Mouse (Mus musculus): ENCODE measurements around the gene Gm6793.

Gene Gm6793

GRCm38 (mm10) chr8:112014936-112015335, at the start of gene Gm6793:
TSS of gene Gm6793 (minus strand) at chr8:112015036.
- DNase-seq (ENCODE audit: low read depth, low spot score), result no peak

GRCm38 (mm10) chr8:112061372-112061771, 46.5 kb upstream of the Gm6793 start:
- peak; percentile 27 for DNase-seq (ENCODE audit: low read depth, low spot score)

DNA sequence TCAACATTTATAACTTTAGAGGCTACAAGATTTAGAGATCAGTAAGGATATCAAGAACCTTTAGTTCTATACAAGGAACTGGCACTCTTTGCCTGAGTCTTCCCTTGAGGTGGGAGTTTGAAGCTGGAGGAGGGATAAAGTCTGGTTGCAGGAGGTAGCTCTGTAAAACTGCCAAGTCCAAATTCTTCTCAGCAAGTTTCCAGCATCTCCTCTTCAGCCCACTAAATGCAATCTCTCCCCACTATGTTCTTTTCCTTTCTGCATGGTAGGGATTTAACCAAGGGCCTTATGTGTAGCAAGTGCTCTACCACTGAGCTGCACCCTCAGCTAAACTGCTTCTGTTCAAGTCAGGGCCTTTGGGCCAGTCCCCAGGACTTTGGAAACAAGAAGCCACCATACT, 39.6 kb upstream of the Gm6793 start:
- DNase-seq (ENCODE audit: low read depth, low spot score), result no peak

GRCm38 (mm10) chr8:112051537-112051936, 36.7 kb upstream of the Gm6793 start:
- DNase-seq (ENCODE audit: low read depth, low spot score), result no peak

GRCm38 (mm10) chr8:112049984-112050383, 35.1 kb upstream of the Gm6793 start:
- no peak for DNase-seq (ENCODE audit: low read depth, low spot score)

- no peak for DNase-seq (ENCODE audit: low read depth, low spot score)
These were observed 33.5 kb upstream of the Gm6793 start for GRCm38 (mm10) chr8:112048293-112048692.

DNA sequence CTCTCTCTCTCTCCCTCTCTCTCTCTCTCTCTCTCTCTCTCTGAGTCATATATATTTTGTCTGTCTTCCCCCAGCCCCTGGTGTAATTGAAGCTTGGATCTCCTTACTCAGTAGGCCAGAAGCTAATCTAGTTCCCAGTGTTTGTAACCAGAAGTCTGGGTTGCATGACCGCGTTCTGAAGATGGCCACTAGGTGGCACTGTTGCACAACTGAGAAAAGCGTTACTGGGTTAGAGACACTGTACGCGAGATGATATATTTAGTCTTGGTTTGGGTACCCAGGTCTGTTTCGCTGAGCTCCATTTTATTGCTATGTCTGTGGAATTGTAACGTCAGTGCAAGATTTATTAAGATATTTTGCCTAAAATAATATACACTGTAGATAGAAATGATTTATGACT, 31.1 kb upstream of the Gm6793 start:
- DNase-seq (ENCODE audit: low read depth, low spot score), result peak; percentile 82

- DNase-seq (ENCODE audit: low read depth, low spot score), result no peak
These were observed 30.3 kb upstream of the Gm6793 start for GRCm38 (mm10) chr8:112045182-112045581.

GRCm38 (mm10) chr8:112037521-112037920, 22.7 kb upstream of the Gm6793 start:
- no peak for DNase-seq (ENCODE audit: low read depth, low spot score)

DNA sequence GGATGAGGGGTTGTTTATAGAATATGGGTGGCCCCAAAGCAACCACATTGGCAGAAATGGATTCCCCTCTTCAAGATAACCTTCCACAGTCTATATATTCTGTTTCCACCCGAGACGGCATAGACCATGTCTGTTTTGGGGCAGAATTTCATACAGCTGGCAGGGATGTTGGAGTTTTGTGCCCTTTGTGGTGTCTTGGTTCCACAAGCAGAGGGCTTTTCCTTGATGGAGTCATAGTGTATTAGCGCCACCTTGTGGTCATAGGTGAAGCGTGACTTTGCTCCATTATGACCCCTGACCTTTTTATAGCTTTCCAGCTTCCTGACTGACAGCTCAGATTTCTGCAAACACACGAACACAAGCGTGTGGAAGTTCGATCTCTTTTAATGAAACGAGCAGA, 19.8 kb upstream of the Gm6793 start:
- peak; percentile 62 for DNase-seq (ENCODE audit: low read depth, low spot score)

- no peak for DNase-seq (ENCODE audit: low read depth, low spot score)
These were observed 18.2 kb upstream of the Gm6793 start for GRCm38 (mm10) chr8:112033071-112033470.

DNA sequence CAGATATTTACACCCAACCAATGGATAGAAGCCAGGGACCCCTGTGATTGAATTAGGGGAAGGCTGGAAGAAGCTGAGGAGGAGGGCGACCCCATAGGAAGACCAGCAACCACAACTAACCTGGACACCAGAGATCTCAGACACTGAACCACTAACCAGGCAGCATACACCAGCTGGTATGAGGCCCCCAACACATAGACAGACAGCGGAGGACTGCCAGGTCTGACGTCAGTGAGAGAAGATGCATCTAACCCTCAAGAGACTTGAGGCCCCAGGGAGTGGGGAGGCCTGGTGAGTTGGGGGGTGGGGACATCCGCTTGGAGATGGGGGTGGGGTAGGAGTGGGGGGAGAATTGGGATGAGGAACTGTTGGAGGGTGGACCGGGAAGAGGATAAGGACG, 15.8 kb upstream of the Gm6793 start:
- no peak for DNase-seq (ENCODE audit: low read depth, low spot score)

DNA sequence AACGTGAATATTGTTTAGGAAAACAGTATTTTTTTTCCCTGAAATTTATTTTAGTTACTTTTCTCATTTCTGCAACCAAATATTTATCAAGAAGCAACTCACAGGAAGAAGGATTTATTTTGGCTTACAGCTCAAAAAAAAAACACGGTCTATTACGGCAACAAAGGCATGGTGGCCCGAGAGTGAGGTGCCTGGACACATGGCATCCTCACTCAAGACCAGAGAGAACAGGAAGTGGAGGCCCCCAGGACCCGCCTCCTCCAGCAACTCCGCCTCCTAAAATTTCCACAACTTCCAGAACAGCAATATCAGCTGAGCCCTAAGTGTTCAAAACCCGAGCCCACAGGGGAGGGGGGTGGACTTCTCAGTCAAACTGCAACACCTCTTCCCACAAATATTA, 14.6 kb upstream of the Gm6793 start:
- DNase-seq (ENCODE audit: low read depth, low spot score), result no peak

- no peak for DNase-seq (ENCODE audit: low read depth, low spot score)
These were observed 3.0 kb downstream of the Gm6793 start for GRCm38 (mm10) chr8:112011816-112012242.

DNA sequence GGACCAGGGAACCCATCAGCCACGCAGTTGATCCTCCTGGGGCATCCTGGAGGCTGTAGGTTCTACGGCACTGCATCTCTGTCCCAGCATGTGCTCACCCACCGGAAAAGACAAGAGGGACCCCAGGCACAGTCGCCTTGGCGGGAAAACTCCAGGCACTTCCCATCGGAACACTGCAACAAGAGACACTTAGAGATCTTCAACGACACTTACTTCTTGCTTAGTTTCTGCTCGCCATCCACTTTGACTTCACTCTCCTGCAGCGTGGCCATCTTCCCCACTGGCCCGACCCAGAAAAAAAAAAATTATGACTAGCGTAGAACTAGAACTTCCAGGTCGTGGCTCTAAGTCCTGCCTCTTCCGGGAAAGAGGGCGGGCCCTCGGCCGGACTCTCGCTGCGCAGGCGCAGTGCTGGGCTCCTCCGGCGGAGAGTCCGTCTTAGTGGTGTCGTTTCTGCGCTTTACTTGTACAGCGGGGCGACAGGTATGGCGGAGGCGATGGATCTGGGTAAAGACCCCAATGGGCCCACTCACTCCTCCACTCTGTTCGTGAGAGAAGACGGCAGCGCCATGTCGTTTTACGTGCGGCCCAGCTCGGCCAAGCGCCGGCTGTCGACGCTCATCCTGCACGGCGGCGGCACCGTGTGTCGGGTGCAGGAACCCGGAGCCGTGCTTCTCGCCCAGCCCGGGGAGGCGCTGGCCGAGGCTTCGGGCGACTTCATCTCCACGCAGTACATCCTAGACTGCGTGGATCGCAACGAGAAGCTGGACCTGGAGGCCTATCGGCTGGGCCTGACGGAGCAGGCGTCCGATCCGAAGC, 3.6 kb downstream of the Gm6793 start, which contains the start of the genes Kars and Terf2ip:
Gene Kars, minus strand, starts transcription at position 327 of the 819 bp plus-strand sequence.
Gene Terf2ip, plus strand, starts transcription at position 402 of the 819 bp plus-strand sequence.
- peak; percentile 90 for DNase-seq (ENCODE audit: low read depth, low spot score)

GRCm38 (mm10) chr8:112009558-112009957, 5.3 kb downstream of the Gm6793 start:
- DNase-seq (ENCODE audit: low read depth, low spot score), result no peak

- no peak for DNase-seq (ENCODE audit: low read depth, low spot score)
These were observed 7.2 kb downstream of the Gm6793 start for GRCm38 (mm10) chr8:112007669-112008068.

DNA sequence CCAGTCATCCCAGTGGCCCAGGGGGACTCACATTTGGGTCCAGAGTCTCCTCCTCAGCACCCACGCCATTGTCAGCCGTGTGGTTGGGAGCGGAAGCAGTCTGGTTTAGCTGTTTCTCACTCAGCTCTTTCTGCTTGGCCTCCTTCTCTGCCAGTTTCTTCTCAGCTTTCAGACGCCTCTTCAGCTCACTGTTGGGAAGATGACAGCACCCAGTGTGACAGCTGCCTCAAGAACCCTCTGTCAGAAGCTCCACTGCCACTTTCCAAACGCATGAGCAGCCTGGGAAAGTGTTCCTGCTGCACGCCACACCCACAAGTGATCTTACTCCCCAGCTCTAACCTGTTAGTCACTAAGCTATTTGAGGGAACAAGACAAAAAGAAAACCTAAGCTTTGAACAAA, 9.2 kb downstream of the Gm6793 start:
- no peak for DNase-seq (ENCODE audit: low read depth, low spot score)

DNA sequence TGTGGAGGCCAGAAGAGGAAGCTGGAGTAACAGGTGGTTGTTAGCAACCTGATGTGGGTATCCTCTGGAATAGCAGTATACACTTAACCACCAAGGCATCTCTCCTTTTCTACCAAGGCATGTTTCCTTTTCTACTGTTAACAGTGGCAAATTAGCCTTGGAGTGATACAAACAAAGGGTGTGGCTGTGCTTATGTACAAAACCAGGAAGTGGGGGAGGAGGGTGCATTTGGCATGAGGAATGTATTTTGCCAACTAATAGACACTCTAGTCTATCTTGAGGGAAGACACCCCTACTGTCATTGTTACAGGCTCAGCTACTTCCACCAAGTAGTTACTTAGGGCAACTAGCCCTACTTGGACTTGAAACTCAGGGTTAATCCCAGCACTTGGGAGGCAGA, 10.1 kb downstream of the Gm6793 start:
- no peak for DNase-seq (ENCODE audit: low read depth, low spot score)

DNA sequence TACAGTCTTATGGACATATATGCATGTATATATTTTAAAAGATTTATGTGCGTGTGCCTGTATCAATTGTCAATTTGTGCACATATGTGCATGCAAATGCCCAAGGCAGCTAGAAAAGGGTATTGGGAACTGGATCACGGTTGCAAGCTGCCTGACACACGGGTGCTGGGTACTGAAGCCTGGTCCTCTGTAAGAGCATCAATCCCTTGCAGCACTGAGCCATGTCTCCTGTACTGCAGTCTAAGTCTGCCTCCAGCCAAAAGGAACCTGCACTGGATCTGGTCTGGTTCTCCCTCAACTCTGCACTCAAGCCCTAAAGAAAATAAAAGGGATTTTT, 22.2 kb downstream of the Gm6793 start:
- no peak for DNase-seq (ENCODE audit: low read depth, low spot score)

- peak; percentile 80 for DNase-seq (ENCODE audit: low read depth, low spot score)
These were observed 22.7 kb downstream of the Gm6793 start, which contains the start of gene Adat1 for GRCm38 (mm10) chr8:111992013-111992702. TSS of gene Adat1 (minus strand) at chr8:111992302.

DNA sequence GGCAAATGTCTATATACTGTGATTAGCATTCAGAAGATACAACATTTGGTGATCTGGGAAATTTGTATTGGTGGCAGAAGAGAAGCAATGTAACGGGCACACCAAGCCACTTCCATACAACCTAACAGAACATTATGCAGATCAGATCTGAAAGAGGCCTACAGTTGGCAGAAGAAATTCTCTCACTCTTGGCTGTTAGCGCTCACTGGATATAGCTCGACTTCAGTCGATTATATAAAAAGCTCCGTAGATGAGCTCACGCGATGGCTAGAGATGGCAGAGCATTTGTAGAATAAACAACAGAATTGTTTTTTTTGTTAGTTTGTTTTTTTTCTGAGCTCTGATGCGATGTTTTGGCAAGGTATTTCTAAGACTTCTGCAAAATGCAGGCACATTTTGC, 23.6 kb downstream of the Gm6793 start:
- DNase-seq (ENCODE audit: low read depth, low spot score), result no peak

DNA sequence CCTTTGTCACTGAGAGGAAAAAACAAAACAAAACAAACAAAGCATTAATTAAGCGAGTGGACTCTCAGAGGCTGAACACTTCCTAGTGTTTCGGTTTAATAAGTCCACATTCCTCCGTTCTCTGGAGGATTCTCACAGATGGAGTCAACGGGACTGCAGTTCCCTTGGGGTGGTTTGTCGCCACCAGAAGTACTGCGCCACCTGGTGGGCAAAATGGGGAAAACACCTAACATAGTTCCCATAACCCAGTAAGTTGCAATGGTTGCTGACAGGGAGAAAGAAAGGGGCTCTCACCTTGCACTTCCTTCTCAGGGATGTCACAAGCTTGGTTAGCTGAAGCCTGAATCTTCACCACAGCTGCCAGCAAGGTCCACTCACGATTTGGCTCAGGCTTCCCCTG, 24.9 kb downstream of the Gm6793 start:
- peak; percentile 54 for DNase-seq (ENCODE audit: low read depth, low spot score)
